Mouse (Mus musculus) ovary, adult 10 weeks (tissue): ENCODE data around the gene Ccdc58. TPM values are rescaled to one million over a fixed set of nuclear protein-coding genes. Genes with fewer than 3 reads are reported as not detected.

ENCODE experiments used
- polyA plus RNA-seq: library from polyadenylated mRNA; stranded (reverse); fragments of 350-450 nt; fragmentation: Illumina TruSeq; extraction: RNeasy Lipid Tissue Mini Kit (QIAGEN cat#74804); gene quantifications from one replicate; pipeline ENCODE4 v1.2.3, GENCODE M21; 2014

The Ccdc58 gene
- 179 TPM for polyA plus RNA-seq

DNA sequence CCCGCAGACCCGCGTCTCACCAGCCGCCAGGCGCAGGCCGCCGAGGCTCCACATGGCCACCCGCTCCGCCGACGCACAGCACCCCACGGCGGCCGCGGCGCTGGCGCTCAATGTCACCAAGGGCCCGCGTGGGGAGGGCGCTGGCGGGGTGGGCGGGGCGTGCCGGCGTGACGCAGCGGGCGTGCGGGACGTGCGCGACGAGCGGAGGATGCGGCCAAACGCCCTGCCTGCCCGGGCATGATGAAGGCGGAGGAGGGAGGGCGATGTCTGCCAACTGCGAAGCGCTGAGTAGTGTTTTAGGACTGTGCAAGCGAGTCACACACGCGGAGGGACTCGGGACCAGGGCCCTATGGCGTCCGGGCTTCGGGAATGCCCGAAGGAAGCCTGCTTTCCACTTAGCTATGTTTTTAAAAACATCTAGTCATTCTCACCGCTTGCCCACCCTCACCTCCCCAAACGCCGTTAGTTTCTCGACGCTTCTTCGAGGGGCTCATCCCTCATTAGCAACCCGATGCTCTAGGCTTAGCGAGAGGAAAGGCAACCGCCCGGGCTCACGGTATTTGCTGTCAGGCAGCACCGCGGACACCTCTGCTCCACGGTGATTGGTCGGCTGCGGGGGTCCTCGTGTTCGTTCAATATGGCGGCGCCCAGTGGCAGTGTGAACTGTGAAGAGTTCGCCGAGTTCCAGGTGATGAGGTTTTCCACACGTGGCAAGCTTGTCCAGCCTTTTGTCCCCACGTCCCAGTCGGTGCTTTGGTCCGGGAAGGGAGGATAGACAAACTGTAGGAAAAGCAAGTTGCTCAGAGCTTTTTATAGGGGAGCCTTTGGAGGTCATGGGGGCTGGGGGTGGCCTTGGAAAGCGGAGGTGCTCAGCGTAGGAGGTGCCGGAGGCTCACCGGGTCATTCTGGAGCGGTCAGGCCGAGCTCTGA is at the start of gene Ccdc58, which contains the start of gene Fam162a:
Gene Ccdc58 (plus strand): TSS at position 236 of the 930 bp plus-strand sequence.
Gene Fam162a (minus strand): TSS at position 145 of the 930 bp plus-strand sequence.

DNA sequence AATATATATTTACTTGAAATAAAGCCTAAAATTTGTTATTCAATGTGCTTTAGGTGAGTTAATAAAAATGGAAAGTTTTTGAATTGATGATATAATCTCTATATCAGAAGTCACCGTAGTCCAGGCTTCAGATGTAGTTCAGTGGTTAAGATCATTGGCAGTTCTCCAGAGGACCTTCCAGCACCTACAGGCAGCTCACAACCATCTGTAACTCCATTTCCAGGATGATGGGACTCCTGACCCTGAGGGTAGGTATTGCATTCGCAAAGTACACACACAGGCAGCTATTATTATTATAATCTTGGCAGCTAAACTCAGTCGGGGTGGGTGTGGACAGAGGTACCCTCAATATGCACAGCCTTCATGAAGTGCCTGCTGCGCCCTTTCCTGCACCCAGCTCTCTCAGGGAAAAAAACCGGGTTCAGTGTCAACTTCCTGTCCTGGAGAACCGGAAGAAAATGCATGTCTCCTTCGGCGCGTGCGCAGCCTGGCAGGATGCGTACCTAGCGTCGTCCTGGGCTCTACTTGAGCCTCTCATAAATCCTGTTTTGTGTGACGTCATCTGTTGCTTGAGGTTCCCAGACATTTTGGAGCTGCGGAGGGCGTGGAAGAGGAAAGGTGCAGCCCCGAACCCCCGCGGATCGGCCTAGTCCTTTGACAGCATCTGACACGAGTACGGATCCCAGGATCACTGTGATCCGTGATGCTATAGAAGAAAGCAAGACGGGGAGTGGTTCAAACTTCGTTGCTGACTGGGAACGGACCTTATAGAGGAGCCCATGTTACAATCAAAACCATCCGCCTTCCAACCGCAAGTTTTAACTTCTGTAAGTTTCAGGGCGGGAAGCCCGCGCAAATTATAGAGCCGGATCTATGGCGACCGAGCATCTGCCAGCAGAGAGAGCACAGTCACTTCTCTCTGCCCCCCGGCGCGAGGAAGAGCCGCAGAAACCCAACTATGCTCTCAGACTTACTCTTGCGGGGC is 30.6 kb upstream of the Ccdc58 start, which contains the start of gene Wdr5b:
Gene Wdr5b (plus strand): TSS at position 551 of the 985 bp plus-strand sequence.

DNA sequence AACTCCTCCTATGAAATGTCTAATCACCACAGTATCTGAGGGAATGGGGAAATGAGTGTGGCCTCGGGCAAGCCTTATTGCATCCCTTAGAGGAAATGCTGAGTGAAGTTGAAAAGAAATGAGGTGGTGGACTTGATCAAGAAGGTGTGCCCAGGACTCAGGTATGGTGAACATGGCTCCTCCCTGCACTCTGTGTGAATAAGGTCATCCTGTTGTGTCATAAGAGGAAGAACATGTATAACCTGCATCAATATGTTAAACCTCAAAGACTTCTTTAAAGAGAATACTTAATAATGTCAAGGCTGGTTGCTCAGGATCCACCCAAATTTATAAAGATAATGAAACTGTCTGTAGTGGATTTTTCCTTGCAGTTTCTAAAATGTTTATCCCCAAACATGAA is 59.7 kb downstream of the Ccdc58 start, which contains the start of gene Csta1:
Gene Csta1 (minus strand): TSS at position 101 of the 400 bp plus-strand sequence.

Other genes starting within 250 kb of the Ccdc58 start
- 24.8 TPM for gene Parp14, start 200.1 kb upstream of the Ccdc58 start, polyA plus RNA-seq
- 39.7 TPM for gene Parp9, start 133.2 kb upstream of the Ccdc58 start, polyA plus RNA-seq
- 29.5 TPM for gene Dtx3l, start 132.5 kb upstream of the Ccdc58 start, polyA plus RNA-seq
- 104 TPM for gene Kpna1, start 92.9 kb upstream of the Ccdc58 start, polyA plus RNA-seq
- gene Wdr5b, start 30.5 kb upstream of the Ccdc58 start, polyA plus RNA-seq, result 8.1 TPM
- gene Fam162a, start 91 bp upstream of the Ccdc58 start, polyA plus RNA-seq, result 109 TPM
- gene Csta1, start 59.6 kb downstream of the Ccdc58 start, polyA plus RNA-seq, result not detected
- gene Stfa2l1, start 85.1 kb downstream of the Ccdc58 start, polyA plus RNA-seq, result not detected
- gene Gm5483, start 112.5 kb downstream of the Ccdc58 start, polyA plus RNA-seq, result not detected
- gene Gm5416, start 138.7 kb downstream of the Ccdc58 start, polyA plus RNA-seq, result not detected
- gene 2010005H15Rik, start 149.8 kb downstream of the Ccdc58 start, polyA plus RNA-seq, result not detected
- gene Stfa1, start 205.3 kb downstream of the Ccdc58 start, polyA plus RNA-seq, result not detected